Mouse (Mus musculus) lung, adult 2 months (tissue): ENCODE measurements at regions not wholly inside any gene's neighbourhood (a gene's known extent, or its start where the extent isn't known, plus 50 kb on each side); places are given as distances from the start of the nearest gene placed in this dataset.

Source experiments
- DNase-seq: peaks from one replicate; pipeline ENCODE4 v3.0.0; 2022
- H3K4me1 ChIP-seq: fragments of 200-500 bp; 2 replicates; pipeline ENCODE4 v1.6.1; 2011; ENCODE audit warnings: low read length; ENCODE audit not compliant: control insufficient read depth, insufficient read depth
- H3K4me3 ChIP-seq: fragments of 200-500 bp; replicated peaks from 2 replicates; pipeline ENCODE3; 2011; ENCODE audit warnings: low read depth, mild to moderate bottlenecking, control low read depth, low read length; ENCODE audit errors: extremely low read depth
- CTCF ChIP-seq: fragments of 200-500 bp; IDR thresholded peaks from 2 replicates; pipeline ENCODE4 v1.5.1; 2011; ENCODE audit warnings: mild to moderate bottlenecking, low read length, control low read depth; ENCODE audit not compliant: insufficient read depth
- POLR2A ChIP-seq: fragments of 200-500 bp; IDR thresholded peaks from 2 replicates; pipeline ENCODE4 v1.6.1; 2011; ENCODE audit warnings: low read depth, mild to moderate bottlenecking, control low read depth, low read length, borderline replicate concordance; ENCODE audit errors: extremely low read depth
- WGBS: fragments of 180-500 bp; shearing (Covaris S2); methylation state at CpG from one replicate; pipeline ENCODE4 v1.1.7; 2018; 5-methylcytosine and 5-hydroxymethylcytosine counted together

DNA sequence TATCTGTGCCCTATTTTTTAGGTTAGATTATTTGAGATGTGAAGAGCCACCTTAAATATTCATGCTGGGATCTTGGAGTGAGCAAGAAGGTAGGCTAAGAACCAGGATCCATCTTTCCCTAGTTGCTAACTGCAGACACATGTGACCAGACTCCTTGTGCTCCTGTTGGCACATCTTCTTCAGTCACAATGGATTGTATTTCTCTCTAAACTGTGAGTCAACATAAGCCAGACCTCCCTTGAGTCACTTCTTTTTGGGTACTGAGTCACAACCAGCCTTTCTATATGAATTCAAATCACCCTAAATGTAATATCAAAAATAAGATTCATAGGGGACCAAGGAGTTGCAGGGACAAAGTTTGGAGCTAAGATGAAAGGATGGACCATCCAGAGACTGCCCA, 217.9 kb downstream of the Lpin1 start:
- no peak for DNase-seq
- no peak for TF ChIP-seq CTCF
- no peak for TF ChIP-seq POLR2A
- Histone ChIP-seq H3K4me1 (no peaks in the 10 kb centered on the region), H3K4me3 (no peak overlapping the region)

DNA sequence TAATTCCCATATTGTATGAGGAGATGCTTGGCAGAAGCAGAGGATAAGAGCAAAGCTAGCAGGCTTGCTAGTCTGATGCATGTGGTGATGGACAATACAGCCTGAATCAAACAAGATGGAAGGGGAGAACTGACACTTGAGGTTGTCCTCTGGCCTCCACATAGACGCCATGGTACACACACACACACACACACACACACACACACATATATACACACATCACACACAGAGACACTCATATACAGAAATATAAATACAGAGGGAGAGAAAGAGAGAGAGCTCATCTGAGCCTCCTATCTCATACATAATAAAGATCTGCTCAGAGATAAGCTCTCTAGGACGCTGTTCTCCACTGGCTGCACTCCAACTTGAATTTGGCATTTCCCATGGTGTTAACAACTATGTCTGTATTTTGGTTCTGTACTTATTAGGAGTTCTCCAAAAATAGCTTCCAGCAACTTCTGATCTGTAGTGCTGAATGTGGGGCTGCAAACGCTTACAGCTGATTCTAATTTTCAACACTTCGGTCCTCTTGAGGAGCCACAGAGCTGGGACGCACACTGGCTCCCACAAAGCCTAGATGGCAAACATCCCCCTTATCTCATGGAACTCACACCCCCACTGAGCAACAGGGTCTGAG, 219.0 kb downstream of the Lpin1 start:
- no peaks in the 10 kb centered on the region for H3K4me1 ChIP-seq
- DNase-seq, result no peak
- H3K4me3 ChIP-seq, result no peak overlapping the region
- WGBS, result 44% methylated on average over 5 of the region's 5 CpGs
- no peak for TF ChIP-seq CTCF
- no peak for TF ChIP-seq POLR2A

GRCm38 (mm10) chr12:16391163-16391562, 219.6 kb downstream of the Lpin1 start:
- Histone ChIP-seq H3K4me3 (no peak overlapping the region), H3K4me1 (no peaks in the 10 kb centered on the region)
- 80% methylated on average over 5 of the region's 5 CpGs for WGBS
- DNase-seq, result no peak
- TF ChIP-seq CTCF, result no peak
- TF ChIP-seq POLR2A, result no peak

- 64% methylated on average over 4 of the region's 4 CpGs for WGBS
- DNase-seq, result no peak
- H3K4me1 ChIP-seq, result no peaks in the 10 kb centered on the region
- no peak overlapping the region for H3K4me3 ChIP-seq
- TF ChIP-seq POLR2A (no peak), CTCF (no peak)
Observed at GRCm38 (mm10) chr12:16387035-16387434, 223.7 kb downstream of the Lpin1 start.

DNA sequence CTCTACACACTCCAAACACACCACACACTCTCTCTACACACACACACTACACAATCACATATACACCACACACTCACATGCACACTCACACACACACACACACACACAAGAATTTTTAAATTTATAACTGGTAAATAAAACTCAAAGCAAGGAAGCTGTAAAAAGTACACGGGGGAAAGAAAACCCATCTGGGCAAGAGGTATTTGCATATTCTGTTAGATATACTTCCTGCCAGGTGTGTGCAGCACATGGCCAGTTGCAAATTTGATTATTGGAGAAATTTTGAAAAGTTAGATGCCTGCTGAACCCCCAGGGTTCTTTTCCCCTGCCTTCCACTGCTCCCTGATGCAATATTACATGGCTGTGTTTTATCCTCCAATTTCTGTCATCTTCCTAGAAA, 226.4 kb downstream of the Lpin1 start:
- DNase-seq, result no peak
- Histone ChIP-seq H3K4me1 (no peaks in the 10 kb centered on the region), H3K4me3 (no peak overlapping the region)
- no peak for TF ChIP-seq CTCF
- TF ChIP-seq POLR2A, result no peak
- 65% methylated on average over 1 of the region's 1 CpGs for WGBS

- TF ChIP-seq CTCF (0 out of 2 replicates have a peak, but pooled peaks have one; percentile 5), POLR2A (no peak)
- WGBS, result 38% methylated on average over 15 of the region's 15 CpGs
- H3K4me3 ChIP-seq, result no peak overlapping the region
- no peaks in the 10 kb centered on the region for H3K4me1 ChIP-seq
- DNase-seq, result no peak
Observed at GRCm38 (mm10) chr12:16383499-16383935, 227.2 kb downstream of the Lpin1 start.

GRCm38 (mm10) chr12:16382417-16382988, 228.3 kb downstream of the Lpin1 start:
- Histone ChIP-seq H3K4me3 (no peak overlapping the region), H3K4me1 (no peaks in the 10 kb centered on the region)
- TF ChIP-seq CTCF, result no peak
- whole genome bisulfite sequencing, result 79% methylated on average over 11 of the region's 11 CpGs
- DNase-seq, result no peak

DNA sequence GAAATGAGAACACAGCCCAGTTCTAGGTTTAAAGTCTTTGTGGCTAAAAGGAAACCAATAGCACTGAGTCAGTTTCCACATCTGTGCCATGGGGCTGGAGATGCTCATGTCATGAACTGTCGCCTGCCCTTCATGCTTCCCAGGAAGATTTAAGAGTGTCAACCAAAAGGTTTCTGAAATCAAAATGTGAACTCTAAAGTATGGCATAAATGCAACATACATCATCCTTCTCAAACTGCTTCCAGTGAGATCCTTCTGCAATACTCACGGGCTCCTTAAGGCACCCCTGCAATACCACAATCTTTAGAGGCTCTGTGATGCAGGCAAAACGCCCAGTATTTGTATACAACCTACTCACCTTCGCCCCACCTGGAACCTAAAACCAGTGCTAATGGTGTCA, 229.7 kb downstream of the Lpin1 start:
- no peak for DNase-seq
- TF ChIP-seq CTCF, result no peak
- no peak for TF ChIP-seq POLR2A
- Histone ChIP-seq H3K4me3 (no peak overlapping the region), H3K4me1 (no peaks in the 10 kb centered on the region)
- WGBS, result 66% methylated on average over 4 of the region's 4 CpGs

DNA sequence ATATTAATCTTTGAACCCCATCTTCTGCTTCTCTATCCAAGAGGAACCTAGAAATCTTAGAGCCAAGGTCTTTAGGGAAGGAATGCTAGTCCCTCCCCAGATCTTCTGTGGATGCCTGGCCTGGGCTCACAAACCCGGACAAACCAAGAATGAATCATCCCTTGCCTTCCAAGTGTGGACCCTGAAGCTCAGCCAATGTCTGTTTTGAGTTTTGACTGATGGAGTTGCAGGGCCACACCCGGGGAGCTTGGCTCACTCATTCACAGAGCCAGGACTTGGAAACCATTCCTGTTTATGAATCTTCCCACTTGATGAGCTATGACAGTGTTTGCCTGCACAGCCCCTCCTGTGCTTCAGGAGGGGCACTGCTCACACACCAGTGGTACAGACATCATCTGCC, 230.4 kb downstream of the Lpin1 start:
- no peak for DNase-seq
- no peak for TF ChIP-seq CTCF
- TF ChIP-seq POLR2A, result no peak
- 28% methylated on average over 2 of the region's 2 CpGs for WGBS
- Histone ChIP-seq H3K4me1 (no peaks in the 10 kb centered on the region), H3K4me3 (no peak overlapping the region)

DNA sequence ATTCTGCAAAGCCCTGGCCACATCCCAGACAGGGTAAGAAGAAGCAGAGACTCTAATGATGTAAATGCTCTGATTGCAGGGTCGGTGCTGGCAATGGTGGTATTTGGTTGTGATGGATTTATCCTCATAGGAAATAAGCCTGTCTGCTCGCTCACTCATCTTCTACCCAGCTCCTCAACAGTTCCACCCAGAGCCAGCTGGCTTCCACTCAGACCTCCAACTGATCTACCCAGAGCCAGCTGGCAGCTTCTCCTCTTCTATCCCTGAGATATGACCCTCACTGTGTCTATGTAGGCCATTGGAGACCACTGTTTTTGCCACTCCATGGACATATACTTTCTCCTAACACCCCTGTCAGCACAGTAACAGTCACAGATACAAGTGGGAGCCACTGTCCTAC, 231.4 kb downstream of the Lpin1 start:
- 56% methylated on average over 2 of the region's 2 CpGs for WGBS
- no peaks in the 10 kb centered on the region for H3K4me1 ChIP-seq
- TF ChIP-seq POLR2A, result no peak
- TF ChIP-seq CTCF, result no peak
- DNase-seq, result no peak
- H3K4me3 ChIP-seq, result no peak overlapping the region
